Mouse (Mus musculus): ENCODE measurements around the gene 3110070M22Rik. TPM values are rescaled to one million over a fixed set of nuclear protein-coding genes. Genes with fewer than 3 reads are reported as not detected.
A peak's percentile ranks its signal among the peaks of the same experiment; 100 is the strongest.

Gene 3110070M22Rik
- polyA plus RNA-seq, 2 experiments = 0.11 to 0.56 TPM

- H3K36me3 ChIP-seq (replicated peaks; ENCODE audit: control insufficient read depth, insufficient read depth, low read depth) = peaks cover 16% of the 10 kb centered on the region
- TF ChIP-seq CTCF (IDR thresholded peaks at IDR 0.05; ENCODE audit: low read depth) (no peak), EP300 (IDR thresholded peaks at IDR 0.05; ENCODE audit: low read depth) (no peak)
- no peaks in the 10 kb centered on the region for H3K4me1 ChIP-seq (replicated peaks; ENCODE audit: control insufficient read depth in 2 of 2, insufficient read depth in 2 of 2, low read length in 1 of 2)
- no peaks in the 10 kb centered on the region for H3K27me3 ChIP-seq (ENCODE audit: control insufficient read depth, insufficient read depth, low read length)
- 75% methylated on average over 4 of the region's 4 CpGs for WGBS (ENCODE audit: insufficient replicate concordance)
- H3K9ac ChIP-seq (replicated peaks) = no peak overlapping the region
- ATAC-seq (ENCODE audit: insufficient read depth) (no peak), DNase-seq (ENCODE audit: low read depth in 3 of 3, low spot score in 3 of 3) (no peak)
- H3K27ac ChIP-seq = no peak overlapping the region
- no peaks in the 10 kb centered on the region for H3K9me3 ChIP-seq (ENCODE audit: control insufficient read depth, low read length)
- H3K4me3 ChIP-seq (ENCODE audit: insufficient read depth in 1 of 2, low read depth in 2 of 2, low read length in 2 of 2) = no peak overlapping the region
- H3K4me2 ChIP-seq (ENCODE audit: low read depth) = no peak overlapping the region
Observed at GRCm38 (mm10) chr13:119453563-119453962, 34.6 kb downstream of the 3110070M22Rik start.

- H3K4me1 ChIP-seq (replicated peaks; ENCODE audit: control insufficient read depth in 2 of 2, insufficient read depth in 2 of 2, low read length in 1 of 2) = peaks cover 0 to 2% of the 10 kb centered on the region in 2 experiments; a peak in 2 of 4 replicates
- H3K4me3 ChIP-seq (ENCODE audit: insufficient read depth in 1 of 2, low read depth in 2 of 2, low read length in 2 of 2) = no peak overlapping the region
- H3K27me3 ChIP-seq (ENCODE audit: control insufficient read depth, insufficient read depth, low read length) = no peaks in the 10 kb centered on the region
- H3K9ac ChIP-seq (replicated peaks) = no peak overlapping the region
- no peak overlapping the region for H3K4me2 ChIP-seq (ENCODE audit: low read depth)
- H3K27ac ChIP-seq = no peak overlapping the region
- H3K36me3 ChIP-seq (replicated peaks; ENCODE audit: control insufficient read depth, insufficient read depth, low read depth) = peaks cover 20% of the 10 kb centered on the region
- DNase-seq (ENCODE audit: low read depth in 3 of 3, low spot score in 3 of 3) = no peak
- TF ChIP-seq CTCF (IDR thresholded peaks at IDR 0.05; ENCODE audit: low read depth) (no peak), EP300 (IDR thresholded peaks at IDR 0.05; ENCODE audit: low read depth) (no peak)
- 79% methylated on average over 1 of the region's 1 CpGs for WGBS (ENCODE audit: insufficient replicate concordance)
- ATAC-seq (ENCODE audit: insufficient read depth) = peak; percentile 72
- no peaks in the 10 kb centered on the region for H3K9me3 ChIP-seq (ENCODE audit: control insufficient read depth, low read length)
Observed at GRCm38 (mm10) chr13:119442244-119442643, 45.9 kb downstream of the 3110070M22Rik start.

Other genes with a start within 250 kb of the 3110070M22Rik start
- 6.1 and 9.5 TPM in 2 replicates for gene Paip1, start 59.8 kb downstream of the 3110070M22Rik start, polyA plus RNA-seq (2012; rRNA removed)
- 19.1 and 20.1 TPM in 2 replicates for gene Paip1, start 59.8 kb downstream of the 3110070M22Rik start, polyA plus RNA-seq (2014; fragmentation: Nextera tagmentation; extraction: Ambion mirVana)
- gene 4833420G17Rik, start 25.6 kb downstream of the 3110070M22Rik start, polyA plus RNA-seq (2012; rRNA removed) = 16.1 and 19.5 TPM in 2 replicates
- 14.9 and 19.2 TPM in 2 replicates for gene 4833420G17Rik, start 25.6 kb downstream of the 3110070M22Rik start, polyA plus RNA-seq (2014; fragmentation: Nextera tagmentation; extraction: Ambion mirVana)
- 0.84 and 0.88 TPM in 2 replicates for gene Tmem267, start 344 bp downstream of the 3110070M22Rik start, polyA plus RNA-seq (2012; rRNA removed)
- 0.37 and 0.38 TPM in 2 replicates for gene Tmem267, start 344 bp downstream of the 3110070M22Rik start, polyA plus RNA-seq (2014; fragmentation: Nextera tagmentation; extraction: Ambion mirVana)
- gene Ccl28, start 135.4 kb upstream of the 3110070M22Rik start, polyA plus RNA-seq (2012; rRNA removed) = 0.01 TPM in 1 of 2 replicates, not detected in the other
- not detected in 2 replicates for gene Ccl28, start 135.4 kb upstream of the 3110070M22Rik start, polyA plus RNA-seq (2014; fragmentation: Nextera tagmentation; extraction: Ambion mirVana)
- 55.0 and 76.5 TPM in 2 replicates for gene Hmgcs1, start 202.0 kb upstream of the 3110070M22Rik start, polyA plus RNA-seq (2012; rRNA removed)
- 110 and 137 TPM in 2 replicates for gene Hmgcs1, start 202.0 kb upstream of the 3110070M22Rik start, polyA plus RNA-seq (2014; fragmentation: Nextera tagmentation; extraction: Ambion mirVana)